Mouse (Mus musculus): ENCODE measurements at regions not wholly inside any gene's neighbourhood (a gene's known extent, or its start where the extent isn't known, plus 50 kb on each side); places are given as distances from the start of the nearest gene placed in this dataset.

- Histone ChIP-seq H3K27me3 (ENCODE audit: control insufficient read depth in 1 of 2, insufficient read depth in 2 of 2, low read length in 2 of 2) (no peaks in the 10 kb centered on the region), H3K9ac (ENCODE audit: control insufficient read depth, low read depth, low read length, poor library complexity, severe bottlenecking) (no peak overlapping the region)
Observed at GRCm38 (mm10) chr10:99608477-99608876, 151.0 kb downstream of the Csl start.

DNA sequence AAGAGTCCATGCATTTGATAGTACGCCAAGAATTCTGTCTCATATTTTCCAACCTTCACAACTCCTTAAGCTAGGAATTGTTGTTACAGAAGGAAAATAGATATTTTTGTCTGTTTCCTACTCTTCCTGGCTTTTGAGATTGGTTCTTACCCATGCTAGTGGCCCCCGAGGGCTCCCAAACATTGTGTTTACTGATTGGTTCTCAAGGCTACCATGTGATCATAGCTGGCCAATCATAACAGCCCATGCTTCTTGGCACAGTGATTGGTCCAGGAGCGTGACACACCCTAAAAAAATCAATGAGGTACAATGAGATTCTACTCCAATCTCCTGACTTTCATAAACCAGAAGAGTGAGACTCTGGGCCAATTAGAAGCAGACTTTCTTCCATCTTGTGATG, 150.0 kb downstream of the Csl start:
- H3K4me3 ChIP-seq (ENCODE audit: control insufficient read depth in 1 of 2, insufficient read depth in 1 of 2, low read depth in 2 of 2, low read length in 2 of 2): no peak overlapping the region
- no peaks in the 10 kb centered on the region for H3K36me3 ChIP-seq (ENCODE audit: control insufficient read depth in 1 of 2, insufficient read depth in 2 of 2, low read length in 2 of 2)
- no peak for DNase-seq (ENCODE audit: low read depth, low spot score)
- no peaks in the 10 kb centered on the region for H3K27me3 ChIP-seq (ENCODE audit: control insufficient read depth in 1 of 2, insufficient read depth in 2 of 2, low read length in 2 of 2)
- no peak overlapping the region for H3K27ac ChIP-seq (ENCODE audit: control insufficient read depth, low read depth, low read length)
- H3K4me1 ChIP-seq (ENCODE audit: control insufficient read depth in 1 of 2, insufficient read depth in 2 of 2, low read length in 2 of 2): no peaks in the 10 kb centered on the region
- H3K79me2 ChIP-seq (ENCODE audit: control insufficient read depth, insufficient read depth, low read length, poor library complexity): no peaks in the 10 kb centered on the region
- H3K9ac ChIP-seq (ENCODE audit: control insufficient read depth, low read depth, low read length, poor library complexity, severe bottlenecking): no peak overlapping the region
- H3K9me3 ChIP-seq (replicated peaks; ENCODE audit: insufficient read depth, low read length): no peaks in the 10 kb centered on the region
- TF ChIP-seq HCFC1 (IDR thresholded peaks at IDR 0.05; ENCODE audit: low read depth, low read length) (no peak), CHD1 (IDR thresholded peaks at IDR 0.05; ENCODE audit: low read depth, low read length) (no peak), MYC (IDR thresholded peaks at IDR 0.05; ENCODE audit: low read depth, low read length) (no peak), ELF1 (IDR thresholded peaks at IDR 0.05; ENCODE audit: low read depth, low read length) (no peak), TAL1 (IDR thresholded peaks at IDR 0.05; ENCODE audit: low read length) (no peak), UBTF (IDR thresholded peaks at IDR 0.05; ENCODE audit: borderline replicate concordance, insufficient read depth, low read depth, low read length) (no peak), SMC3 (IDR thresholded peaks at IDR 0.05; ENCODE audit: low read depth, low read length) (no peak), ZC3H11A (IDR thresholded peaks at IDR 0.05; ENCODE audit: low read depth, low read length) (no peak), RCOR1 (IDR thresholded peaks at IDR 0.05; ENCODE audit: low read depth, low read length) (no peak), MAX (IDR thresholded peaks at IDR 0.05; ENCODE audit: low read length) (no peak)

More at GRCm38 (mm10) chr10:99608477-99608876, 151.0 kb downstream of the Csl start:
- no peaks in the 10 kb centered on the region for H3K79me2 ChIP-seq (ENCODE audit: control insufficient read depth, insufficient read depth, low read length, poor library complexity)
- TF ChIP-seq POLR2AphosphoS2 (IDR thresholded peaks at IDR 0.05; ENCODE audit: low read length) (no peak), CHD1 (IDR thresholded peaks at IDR 0.05; ENCODE audit: low read depth, low read length) (no peak), GATA1 (IDR thresholded peaks at IDR 0.05; ENCODE audit: low read depth, low read length) (no peak), JUND (IDR thresholded peaks at IDR 0.05; ENCODE audit: low read depth, low read length) (no peak), MAFK (IDR thresholded peaks at IDR 0.05; ENCODE audit: borderline replicate concordance, low read depth, low read length) (no peak), E2F4 (IDR thresholded peaks at IDR 0.05; ENCODE audit: borderline replicate concordance, low read depth, low read length) (no peak), TBP (IDR thresholded peaks at IDR 0.05; ENCODE audit: low read depth, low read length) (no peak), ELF1 (IDR thresholded peaks at IDR 0.05; ENCODE audit: low read depth, low read length) (no peak), RCOR1 (IDR thresholded peaks at IDR 0.05; ENCODE audit: low read depth, low read length) (no peak)
- H3K4me3 ChIP-seq (ENCODE audit: control insufficient read depth in 1 of 2, insufficient read depth in 1 of 2, low read depth in 2 of 2, low read length in 2 of 2): no peak overlapping the region
- H3K27ac ChIP-seq (ENCODE audit: control insufficient read depth, low read depth, low read length): no peak overlapping the region
- H3K9me3 ChIP-seq (replicated peaks; ENCODE audit: insufficient read depth, low read length): no peaks in the 10 kb centered on the region
- no peaks in the 10 kb centered on the region for H3K36me3 ChIP-seq (ENCODE audit: control insufficient read depth in 1 of 2, insufficient read depth in 2 of 2, low read length in 2 of 2)
- no peaks in the 10 kb centered on the region for H3K4me1 ChIP-seq (ENCODE audit: control insufficient read depth in 1 of 2, insufficient read depth in 2 of 2, low read length in 2 of 2)
- no peak for DNase-seq (ENCODE audit: low read depth, low spot score)

DNA sequence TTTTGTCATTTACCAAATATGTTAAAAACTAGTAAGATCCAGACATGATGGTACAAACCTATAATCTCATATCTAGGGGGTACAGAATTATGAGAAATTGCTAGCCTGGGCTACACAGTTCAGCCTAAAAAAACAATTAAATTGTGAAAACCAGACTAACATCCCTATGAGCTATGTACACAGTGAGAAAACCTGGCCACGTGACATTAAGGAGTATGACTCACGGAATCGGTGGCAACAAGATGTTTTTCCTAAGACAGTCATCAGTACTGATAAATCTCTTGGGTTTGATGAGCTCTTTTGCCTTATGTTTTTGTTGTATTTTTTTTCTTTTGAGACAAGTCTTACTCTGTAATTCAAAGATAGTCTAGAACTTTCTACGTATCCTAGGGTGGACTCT, 148.6 kb downstream of the Csl start:
- H3K9ac ChIP-seq (ENCODE audit: control insufficient read depth, low read depth, low read length, poor library complexity, severe bottlenecking): no peak overlapping the region
- H3K79me2 ChIP-seq (ENCODE audit: control insufficient read depth, insufficient read depth, low read length, poor library complexity): no peaks in the 10 kb centered on the region
- TF ChIP-seq MAZ (IDR thresholded peaks at IDR 0.05; ENCODE audit: low read depth, low read length): no peak
- no peak for TF ChIP-seq KAT2A (conservative IDR thresholded peaks at IDR 0.05; ENCODE audit: low read depth, low read length)
- TF ChIP-seq JUND (IDR thresholded peaks at IDR 0.05; ENCODE audit: low read depth, low read length): no peak
- H3K27ac ChIP-seq (ENCODE audit: control insufficient read depth, low read depth, low read length): no peak overlapping the region
- no peak overlapping the region for H3K4me3 ChIP-seq (ENCODE audit: control insufficient read depth in 1 of 2, insufficient read depth in 1 of 2, low read depth in 2 of 2, low read length in 2 of 2)
- DNase-seq (ENCODE audit: low read depth, low spot score): no peak
- no peaks in the 10 kb centered on the region for H3K36me3 ChIP-seq (ENCODE audit: control insufficient read depth in 1 of 2, insufficient read depth in 2 of 2, low read length in 2 of 2)
- H3K27me3 ChIP-seq (ENCODE audit: control insufficient read depth in 1 of 2, insufficient read depth in 2 of 2, low read length in 2 of 2): no peaks in the 10 kb centered on the region
- H3K9me3 ChIP-seq (replicated peaks; ENCODE audit: insufficient read depth, low read length): no peaks in the 10 kb centered on the region
- H3K4me1 ChIP-seq (ENCODE audit: control insufficient read depth in 1 of 2, insufficient read depth in 2 of 2, low read length in 2 of 2): no peaks in the 10 kb centered on the region

All from MEL (cell line).